Mouse (Mus musculus) liver, postnatal 0 days (tissue): ENCODE data around the gene Carmil3.

ENCODE experiments used
- CTCF ChIP-seq: sonication (generic); IDR thresholded peaks from 2 replicates; pipeline ENCODE4 v1.5.1; 2016; ENCODE audit warnings: antibody characterized with exemption, low read depth
- EP300 ChIP-seq: IDR thresholded peaks from 2 replicates; pipeline ENCODE4 v1.6.1; 2016; ENCODE audit warnings: antibody characterized with exemption, low read depth, mild to moderate bottlenecking

DNA sequence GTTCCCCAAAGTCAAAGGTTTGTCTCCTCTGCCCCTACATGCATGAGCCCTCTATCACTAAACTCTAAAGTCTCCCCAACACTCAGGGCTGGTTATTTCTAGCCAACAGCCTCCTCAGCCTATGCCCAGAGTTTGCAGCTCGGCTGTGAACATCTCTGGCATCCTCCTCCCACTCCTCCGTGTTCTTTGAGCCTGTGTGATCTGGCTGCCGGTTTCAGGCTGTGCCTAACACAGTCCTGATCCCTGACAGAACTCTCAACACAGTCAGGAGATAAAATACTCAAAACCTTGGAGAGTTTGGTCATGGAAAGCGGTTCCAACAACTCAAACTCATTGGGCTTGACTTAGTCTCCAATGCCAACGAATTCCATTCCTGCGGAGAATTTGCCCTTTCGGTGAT lies 23.3 kb upstream of the Carmil3 start:
- TF ChIP-seq CTCF = no peak
- TF ChIP-seq EP300 = no peak
